Mouse (Mus musculus): ENCODE data around the gene Dnajc5.
"Not testable (repeated sequence)": the region's sequence is repeated elsewhere in the genome, so short reads cannot be mapped to it uniquely, and the experiment has no call there.

The Dnajc5 gene

GRCm38 (mm10) chr2:181520118-181520935 lies at the start of gene Dnajc5:
Dnajc5 (plus strand) TSS chr2:181520485.
- DNase-seq: peak; percentile 97 to 98

GRCm38 (mm10) chr2:181471246-181471645 lies 49.0 kb upstream of the Dnajc5 start:
- DNase-seq: peak; percentile 35 to 45

- peak in 1 of 2 experiments; percentile 20 for DNase-seq
These were observed 47.9 kb upstream of the Dnajc5 start for GRCm38 (mm10) chr2:181472256-181472827.

- DNase-seq: no peak
These were observed 37.2 kb upstream of the Dnajc5 start for GRCm38 (mm10) chr2:181483120-181483519.

GRCm38 (mm10) chr2:181483562-181484318 lies 36.5 kb upstream of the Dnajc5 start:
- peak; percentile 86 to 88 for DNase-seq

GRCm38 (mm10) chr2:181484456-181485233 lies 35.6 kb upstream of the Dnajc5 start:
- DNase-seq: peak; percentile 63 to 67

GRCm38 (mm10) chr2:181485741-181486140 lies 34.5 kb upstream of the Dnajc5 start:
- no peak for DNase-seq

- no peak for DNase-seq
These were observed 32.7 kb upstream of the Dnajc5 start for GRCm38 (mm10) chr2:181487338-181488277.

- no peak for DNase-seq
These were observed 28.7 kb upstream of the Dnajc5 start for GRCm38 (mm10) chr2:181491432-181492205.

GRCm38 (mm10) chr2:181492206-181492605 lies 28.1 kb upstream of the Dnajc5 start:
- no peak for DNase-seq

- DNase-seq: peak; percentile 49 to 54
These were observed 26.9 kb upstream of the Dnajc5 start, which contains the start of gene Abhd16b for GRCm38 (mm10) chr2:181493156-181493927. Abhd16b (plus strand) TSS chr2:181493206.

GRCm38 (mm10) chr2:181494266-181494945 lies 25.9 kb upstream of the Dnajc5 start:
- DNase-seq: peak; percentile 56 to 58

GRCm38 (mm10) chr2:181495845-181496244 lies 24.4 kb upstream of the Dnajc5 start:
- DNase-seq: not testable (repeated sequence)

- DNase-seq: peak; percentile 68 to 74
These were observed 24.0 kb upstream of the Dnajc5 start for GRCm38 (mm10) chr2:181496281-181496680.

GRCm38 (mm10) chr2:181496831-181497547 lies 23.3 kb upstream of the Dnajc5 start, which contains the start of gene Tpd52l2:
Tpd52l2 (plus strand) TSS chr2:181497142.
- peak; percentile 95 to 97 for DNase-seq

- DNase-seq: peak in 1 of 2 experiments; percentile 54
These were observed 22.8 kb upstream of the Dnajc5 start for GRCm38 (mm10) chr2:181497548-181497875.

- DNase-seq: no peak
These were observed 21.6 kb upstream of the Dnajc5 start for GRCm38 (mm10) chr2:181498644-181499043.

GRCm38 (mm10) chr2:181509191-181509590 lies 11.1 kb upstream of the Dnajc5 start:
- DNase-seq: no peak

Measured in cerebellum, postnatal 10 days (tissue).